Mouse (Mus musculus) lung, embryonic 16.5 days (tissue): ENCODE data around the gene Zfp872. TPM values are rescaled to one million over a fixed set of nuclear protein-coding genes. Genes with fewer than 3 reads are reported as not detected.
"Not testable (repeated sequence)": the region's sequence is repeated elsewhere in the genome, so short reads cannot be mapped to it uniquely, and the experiment has no call there.

ENCODE experiments used
- ATAC-seq: fragments of 200-750 bp; cut with Nextera tagmentation; 2 replicates; pipeline ENCODE4 v1.8.0; 2017; ENCODE audit warnings: low read depth, mild to moderate bottlenecking, moderate library complexity
- H3K27ac ChIP-seq: fragments of 300-500 bp; sonication (generic); 2 replicates; pipeline ENCODE4 v1.5.1; 2014; ENCODE audit warnings: mild to moderate bottlenecking, control low read depth, low read length
- H3K27me3 ChIP-seq: fragments of 300-500 bp; sonication (generic); 2 replicates; pipeline ENCODE4 v1.6.1; 2014; ENCODE audit warnings: low read depth, low read length, mixed read lengths; ENCODE audit not compliant: control insufficient read depth, insufficient read depth
- H3K36me3 ChIP-seq: fragments of 300-500 bp; sonication (generic); 2 replicates; pipeline ENCODE4 v1.6.1; 2014; ENCODE audit warnings: low read length; ENCODE audit not compliant: control insufficient read depth, insufficient read depth
- H3K4me1 ChIP-seq: fragments of 300-500 bp; sonication (generic); replicated peaks from 2 replicates; pipeline ENCODE4 v1.6.1; 2014; ENCODE audit warnings: low read length, mixed read lengths; ENCODE audit not compliant: control insufficient read depth, insufficient read depth
- H3K4me2 ChIP-seq: fragments of 300-500 bp; sonication (generic); 2 replicates; pipeline ENCODE4 v1.6.1; 2014; ENCODE audit warnings: low read depth, low read length, control low read depth
- H3K4me3 ChIP-seq: fragments of 300-500 bp; sonication (generic); 2 replicates; pipeline ENCODE4 v1.5.1; 2014; ENCODE audit warnings: mild to moderate bottlenecking, low read length, control low read depth
- H3K9ac ChIP-seq: fragments of 300-500 bp; sonication (generic); 2 replicates; pipeline ENCODE4 v1.6.1; 2014; ENCODE audit warnings: low read length, control low read depth
- H3K9me3 ChIP-seq: fragments of 300-500 bp; sonication (generic); 2 replicates; pipeline ENCODE4 v1.6.1; 2016; ENCODE audit warnings: low read length; ENCODE audit not compliant: control insufficient read depth
- WGBS: fragments of 180-500 bp; shearing (Covaris S2); extraction: QIAGEN DNeasy Blood & Tissue Kit; methylation state at CpG from one replicate; pipeline ENCODE4 v1.1.7; 2014; 5-methylcytosine and 5-hydroxymethylcytosine counted together
- polyA plus RNA-seq: library from polyadenylated mRNA; unstranded; fragments of >200 nt; fragmentation: Nextera tagmentation; extraction: Ambion mirVana; gene quantifications from 2 replicates; pipeline ENCODE4 v1.2.1, GENCODE M21; 2015

Gene Zfp872
- polyA plus RNA-seq, 1 experiment from 2014 or later: 1.6 TPM

GRCm38 (mm10) chr9:22217858-22218493 is 30.1 kb downstream of the Zfp872 start:
- H3K9me3 ChIP-seq: no peaks in the 10 kb centered on the region
- WGBS: 34% methylated on average over 4 of the region's 8 CpGs
- H3K27ac ChIP-seq: no peak overlapping the region
- ATAC-seq: peak; percentile 61
- H3K4me3 ChIP-seq: no peak overlapping the region
- H3K27me3 ChIP-seq: no peaks in the 10 kb centered on the region
- no peak overlapping the region for H3K9ac ChIP-seq
- H3K4me2 ChIP-seq: no peak overlapping the region
- no peaks in the 10 kb centered on the region for H3K36me3 ChIP-seq
- peaks cover 5% of the 10 kb centered on the region; the same call in 1 of the 2 replicates for H3K4me1 ChIP-seq

DNA sequence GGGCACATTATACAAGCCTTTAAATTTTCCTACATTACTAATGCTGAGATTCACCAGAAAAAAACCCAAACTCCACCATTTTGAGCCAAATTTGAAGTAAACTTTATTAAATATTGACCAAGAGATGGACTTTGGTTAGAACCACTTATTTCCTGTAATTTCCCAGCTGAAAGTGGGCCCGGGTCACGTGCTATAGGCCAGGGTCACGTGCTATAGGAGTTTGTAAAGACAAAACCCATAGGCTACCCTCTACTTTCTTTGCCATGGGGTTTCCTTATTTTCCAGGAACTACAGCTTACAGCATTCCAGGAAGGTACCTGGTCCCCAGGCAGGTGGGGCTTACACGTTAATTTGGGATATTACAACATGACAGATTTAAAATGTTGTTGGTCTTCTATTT is 36.2 kb downstream of the Zfp872 start:
- Histone ChIP-seq H3K9ac (no peak overlapping the region), H3K27me3 (no peaks in the 10 kb centered on the region), H3K4me1 (peaks cover 3% of the 10 kb centered on the region; the same call in 1 of the 2 replicates), H3K4me3 (no peak overlapping the region), H3K36me3 (no peaks in the 10 kb centered on the region; the same call in 1 of the 2 replicates), H3K9me3 (peaks cover 3% of the 10 kb centered on the region; the same call in 1 of the 2 replicates), H3K4me2 (no peak overlapping the region), H3K27ac (no peak overlapping the region)
- no peak for ATAC-seq
- 93% methylated on average over 4 of the region's 4 CpGs for WGBS

DNA sequence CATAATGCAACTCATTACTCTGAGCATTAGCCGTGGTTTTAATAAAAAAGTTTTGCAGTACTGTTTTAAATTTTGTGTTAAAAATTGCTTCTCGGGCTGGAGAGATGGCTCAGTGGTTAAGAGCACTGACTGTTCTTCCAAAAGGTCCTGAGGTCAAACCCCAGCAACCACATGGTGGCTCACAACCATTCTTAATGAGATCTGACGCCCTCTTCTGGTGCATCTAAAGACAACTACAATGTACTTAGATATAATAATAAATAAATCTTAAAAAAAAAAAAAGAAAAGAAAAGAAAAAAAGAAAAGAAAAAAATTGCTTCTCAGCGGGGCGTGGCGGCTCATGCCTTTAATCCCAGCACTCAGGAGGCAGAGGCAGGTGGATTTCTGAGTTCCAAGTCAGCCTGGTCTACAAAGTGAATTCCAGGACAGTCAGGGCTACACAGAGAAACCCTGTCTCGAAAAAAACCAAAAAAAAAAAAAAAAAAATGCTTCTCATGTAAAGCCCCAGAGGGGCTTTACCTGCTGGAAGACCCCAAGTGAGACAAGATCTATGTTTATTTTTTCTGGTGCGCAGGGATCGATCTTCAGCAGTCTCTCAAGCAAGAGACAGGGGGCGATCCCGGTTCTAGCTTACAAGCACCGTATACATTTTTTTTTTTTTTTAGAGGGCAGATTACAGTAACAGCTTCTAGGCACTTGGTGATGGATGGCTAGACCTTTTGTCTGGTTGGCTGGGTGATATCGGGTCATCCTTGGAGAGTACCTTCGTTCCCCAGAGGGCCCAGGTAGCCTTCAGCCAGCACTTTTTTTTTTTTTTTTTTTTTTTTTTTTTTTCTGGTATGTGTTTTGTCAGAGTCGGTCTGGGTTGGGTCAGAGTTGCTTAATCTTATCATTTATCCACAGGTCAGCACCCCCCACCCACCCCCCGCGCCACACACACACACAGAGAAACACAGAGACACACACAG is 36.9 kb downstream of the Zfp872 start:
- Histone ChIP-seq H3K27ac (peak overlapping the region; percentile 98), H3K4me1 (peaks cover 3% of the 10 kb centered on the region; the same call in 1 of the 2 replicates), H3K27me3 (no peaks in the 10 kb centered on the region), H3K4me3 (peak overlapping the region; percentile 88), H3K9ac (peak overlapping the region; percentile 61), H3K4me2 (peak overlapping the region; percentile 78), H3K36me3 (no peaks in the 10 kb centered on the region; the same call in 1 of the 2 replicates), H3K9me3 (peaks cover 3% of the 10 kb centered on the region; the same call in 1 of the 2 replicates)
- WGBS: 23% methylated on average over 17 of the region's 17 CpGs
- peak; percentile 40 for ATAC-seq

DNA sequence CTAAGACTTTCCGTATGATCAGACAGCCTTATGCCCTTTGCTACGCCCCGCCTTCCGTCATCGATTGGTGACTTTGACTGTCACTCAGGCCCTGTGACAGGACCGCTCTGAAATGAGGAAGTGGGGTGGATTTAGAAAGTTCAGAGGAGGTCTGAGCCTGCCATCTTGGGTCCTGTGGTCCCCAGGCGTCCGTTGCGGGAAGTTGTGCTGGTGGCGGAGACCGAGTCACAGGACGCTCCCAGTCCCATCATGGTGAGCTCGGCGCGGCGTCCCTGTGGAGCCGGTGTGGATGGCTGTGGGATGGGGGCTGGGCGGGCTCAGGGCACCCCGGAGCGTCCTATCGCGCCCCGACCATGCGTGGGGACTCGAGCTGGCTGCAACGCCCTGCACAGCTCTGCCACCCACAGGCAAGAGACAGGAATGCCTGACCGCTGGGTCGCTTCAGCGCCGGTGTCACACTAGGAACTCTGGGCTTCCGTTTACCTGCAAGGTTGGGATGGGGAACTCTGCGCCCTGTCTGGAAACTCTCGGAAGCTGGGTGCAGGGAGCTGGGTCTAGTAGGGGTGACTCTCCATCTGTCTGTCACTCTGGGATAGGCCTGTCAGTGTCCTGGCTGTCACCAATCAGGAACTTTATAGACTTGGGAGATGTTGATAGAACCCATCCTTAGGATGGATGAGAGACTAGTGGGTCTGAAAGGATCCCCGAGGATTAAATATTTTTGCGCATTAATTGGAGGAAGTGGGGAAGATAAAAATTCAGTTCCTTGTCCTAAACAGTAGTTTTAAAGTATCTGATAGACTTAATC is 37.9 kb downstream of the Zfp872 start, which contains the start of gene Zfp809:
Zfp809 (plus strand) TSS at position 134 of the 808 bp plus-strand sequence.
- H3K9ac ChIP-seq: peak within 1 kb of the TSS; percentile 94
- H3K36me3 ChIP-seq: no peaks in the 10 kb centered on the region; the same call in 1 of the 2 replicates
- under 1% methylated on average over 35 of the region's 35 CpGs for WGBS
- H3K4me1 ChIP-seq: peaks cover 3% of the 10 kb centered on the region; the same call in 1 of the 2 replicates
- peak within 1 kb of the TSS; percentile 78 for H3K4me2 ChIP-seq
- no peaks in the 10 kb centered on the region for H3K27me3 ChIP-seq
- H3K4me3 ChIP-seq: peak within 1 kb of the TSS; percentile 88
- ATAC-seq: peak; percentile 99
- H3K9me3 ChIP-seq: peaks cover 3% of the 10 kb centered on the region; the same call in 1 of the 2 replicates
- peak within 1 kb of the TSS; percentile 98 for H3K27ac ChIP-seq

DNA sequence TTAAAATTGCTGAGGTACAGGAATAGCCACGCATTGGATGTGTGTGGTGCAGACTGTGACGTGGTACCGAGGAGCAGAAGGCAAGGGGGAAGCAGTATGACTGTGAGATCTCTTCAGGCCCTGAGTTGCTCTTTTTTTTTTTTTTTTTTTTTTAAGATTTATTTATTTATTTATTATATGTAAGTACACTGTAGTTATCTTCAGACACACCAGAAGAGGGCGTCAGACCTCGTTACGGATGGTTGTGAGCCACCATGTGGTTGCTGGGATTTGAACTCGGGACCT is 38.4 kb downstream of the Zfp872 start:
- H3K27ac ChIP-seq: peak overlapping the region; percentile 98
- H3K4me1 ChIP-seq, H3K27me3 ChIP-seq, H3K9me3 ChIP-seq, ATAC-seq, H3K36me3 ChIP-seq: not testable (repeated sequence)
- peak overlapping the region; percentile 78 for H3K4me2 ChIP-seq
- WGBS: 50% methylated on average over 7 of the region's 7 CpGs
- H3K9ac ChIP-seq: peak overlapping the region; percentile 94; the same call in 1 of the 2 replicates
- peak overlapping the region; percentile 88 for H3K4me3 ChIP-seq

DNA sequence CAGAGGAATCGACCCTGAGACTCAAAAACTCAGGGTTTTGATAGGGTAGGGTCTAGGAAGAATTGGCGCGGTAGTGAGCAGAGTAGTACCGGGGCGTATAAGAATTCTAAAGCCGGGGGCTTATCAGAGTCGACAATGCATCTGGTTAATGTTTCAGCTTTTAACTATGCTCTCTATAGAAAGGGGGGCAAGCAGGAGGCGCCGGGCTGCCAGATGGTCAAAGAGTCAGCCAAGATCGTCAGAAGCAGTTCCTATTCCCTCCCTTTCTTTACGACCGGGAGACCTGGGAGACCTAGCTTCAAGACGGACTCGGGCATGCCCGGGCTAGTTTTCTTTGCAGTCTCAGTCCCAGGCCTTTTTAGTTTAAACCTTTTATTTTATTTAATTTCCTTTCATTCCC is 39.0 kb downstream of the Zfp872 start:
- Histone ChIP-seq H3K36me3 (no peaks in the 10 kb centered on the region; the same call in 1 of the 2 replicates), H3K4me2 (peak overlapping the region; percentile 25; the same call in 1 of the 2 replicates)
- WGBS: 71% methylated on average over 15 of the region's 15 CpGs

DNA sequence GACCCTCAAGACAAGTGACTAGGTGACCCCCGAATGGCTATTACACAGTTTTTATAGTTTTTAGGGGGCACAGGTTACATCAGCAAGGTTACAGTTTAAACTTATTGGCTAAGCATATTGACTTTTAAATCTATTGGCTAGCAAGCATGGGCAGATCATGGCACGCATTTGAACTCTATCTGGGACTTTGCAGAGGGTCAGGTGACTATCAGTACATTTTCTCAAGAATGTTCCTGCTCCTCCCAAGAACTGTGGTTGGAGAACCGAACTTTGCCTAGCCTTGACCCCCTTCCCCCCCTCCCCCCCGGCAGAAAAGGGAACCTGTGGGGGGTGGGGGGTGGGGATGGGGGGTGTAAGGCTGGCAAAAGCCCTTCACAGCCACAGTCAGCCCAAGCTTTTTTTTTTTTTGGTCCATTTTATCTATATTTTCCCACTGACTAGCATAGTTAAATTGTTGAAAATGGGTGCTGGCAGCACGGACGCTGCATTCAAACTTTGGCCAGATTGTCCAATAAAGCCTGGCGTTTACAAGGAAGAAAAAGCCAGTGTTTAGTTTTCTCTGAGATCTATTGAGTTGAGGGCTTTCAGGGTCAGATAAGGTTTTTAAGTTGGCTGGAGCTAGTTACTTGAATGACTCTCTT is 41.6 kb downstream of the Zfp872 start:
- no peaks in the 10 kb centered on the region for H3K27me3 ChIP-seq
- H3K4me1 ChIP-seq: peaks cover 3% of the 10 kb centered on the region; the same call in 1 of the 2 replicates
- H3K9me3 ChIP-seq: peaks cover 3% of the 10 kb centered on the region; the same call in 1 of the 2 replicates
- H3K4me3 ChIP-seq: no peak overlapping the region
- no peak overlapping the region for H3K4me2 ChIP-seq
- 65% methylated on average over 6 of the region's 7 CpGs for WGBS
- no peak for ATAC-seq
- no peak overlapping the region for H3K27ac ChIP-seq
- no peaks in the 10 kb centered on the region; the same call in 1 of the 2 replicates for H3K36me3 ChIP-seq
- no peak overlapping the region for H3K9ac ChIP-seq

More for the DNA sequence above, 39.0 kb downstream of the Zfp872 start:
- Histone ChIP-seq H3K9me3 (peaks cover 3% of the 10 kb centered on the region; the same call in 1 of the 2 replicates), H3K27me3 (no peaks in the 10 kb centered on the region), H3K9ac (no peak overlapping the region), H3K4me1 (peaks cover 3% of the 10 kb centered on the region; the same call in 1 of the 2 replicates), H3K4me3 (peak overlapping the region; percentile 88), H3K27ac (peak overlapping the region; percentile 43)
- ATAC-seq: no peak

- no peak overlapping the region for H3K4me2 ChIP-seq
- peaks cover 2% of the 10 kb centered on the region for H3K36me3 ChIP-seq
- H3K27me3 ChIP-seq: no peaks in the 10 kb centered on the region
- 78% methylated on average over 3 of the region's 3 CpGs for WGBS
- H3K4me3 ChIP-seq: no peak overlapping the region
- no peak for ATAC-seq
- no peak overlapping the region for H3K27ac ChIP-seq
- H3K4me1 ChIP-seq: peaks cover 3% of the 10 kb centered on the region; the same call in 1 of the 2 replicates
- H3K9me3 ChIP-seq: peaks cover 3% of the 10 kb centered on the region; the same call in 1 of the 2 replicates
- H3K9ac ChIP-seq: no peak overlapping the region
Measured at GRCm38 (mm10) chr9:22230061-22230460, 42.2 kb downstream of the Zfp872 start.
